Mouse (Mus musculus) embryonic facial prominence, embryonic 15.5 days (tissue): ENCODE measurements around the gene Bri3bp. TPM values are rescaled to one million over a fixed set of nuclear protein-coding genes. Genes with fewer than 3 reads are reported as not detected.

Source experiments
- ATAC-seq: fragments of 200-750 bp; cut with Nextera tagmentation; 2 replicates; pipeline ENCODE4 v1.8.0; 2017; ENCODE audit warnings: low read depth, moderate TSS enrichment; ENCODE audit not compliant: insufficient number of reproducible peaks, low FRiP score, low TSS enrichment
- H3K27ac ChIP-seq: fragments of 300-500 bp; sonication (generic); replicated peaks from 2 replicates; pipeline ENCODE4 v1.5.1; 2015; ENCODE audit warnings: mild to moderate bottlenecking, inconsistent platforms
- H3K27me3 ChIP-seq: fragments of 300-500 bp; sonication (generic); 2 replicates; pipeline ENCODE4 v1.6.1; 2015; ENCODE audit warnings: inconsistent platforms
- H3K36me3 ChIP-seq: fragments of 300-500 bp; sonication (generic); 2 replicates; pipeline ENCODE4 v1.6.1; 2015; ENCODE audit warnings: mild to moderate bottlenecking, inconsistent platforms
- H3K4me1 ChIP-seq: fragments of 300-500 bp; sonication (generic); 2 replicates; pipeline ENCODE4 v1.6.1; 2015; ENCODE audit warnings: inconsistent platforms
- H3K4me2 ChIP-seq: fragments of 300-500 bp; sonication (generic); replicated peaks from 2 replicates; pipeline ENCODE4 v1.6.1; 2015; ENCODE audit warnings: mild to moderate bottlenecking, inconsistent platforms
- H3K4me3 ChIP-seq: fragments of 300-500 bp; sonication (generic); replicated peaks from 2 replicates; pipeline ENCODE4 v1.5.1; 2015; ENCODE audit warnings: mild to moderate bottlenecking, inconsistent platforms
- H3K9ac ChIP-seq: fragments of 300-500 bp; sonication (generic); 2 replicates; pipeline ENCODE4 v1.6.1; 2015; ENCODE audit warnings: inconsistent platforms
- H3K9me3 ChIP-seq: fragments of 300-500 bp; sonication (generic); replicated peaks from 2 replicates; pipeline ENCODE4 v1.6.1; 2016; ENCODE audit warnings: inconsistent platforms
- WGBS: fragments of 180-500 bp; shearing (Covaris S2); methylation state at CpG from one replicate; pipeline ENCODE4 v1.1.7; 2015; 5-methylcytosine and 5-hydroxymethylcytosine counted together
- polyA plus RNA-seq: library from polyadenylated mRNA; unstranded; fragments of >200 nt; fragmentation: Nextera tagmentation; extraction: Ambion mirVana; gene quantifications from 2 replicates; pipeline ENCODE4 v1.2.1, GENCODE M21; 2015

Bri3bp gene
- polyA plus RNA-seq, 1 experiment from 2014 or later = 37.6 TPM

DNA sequence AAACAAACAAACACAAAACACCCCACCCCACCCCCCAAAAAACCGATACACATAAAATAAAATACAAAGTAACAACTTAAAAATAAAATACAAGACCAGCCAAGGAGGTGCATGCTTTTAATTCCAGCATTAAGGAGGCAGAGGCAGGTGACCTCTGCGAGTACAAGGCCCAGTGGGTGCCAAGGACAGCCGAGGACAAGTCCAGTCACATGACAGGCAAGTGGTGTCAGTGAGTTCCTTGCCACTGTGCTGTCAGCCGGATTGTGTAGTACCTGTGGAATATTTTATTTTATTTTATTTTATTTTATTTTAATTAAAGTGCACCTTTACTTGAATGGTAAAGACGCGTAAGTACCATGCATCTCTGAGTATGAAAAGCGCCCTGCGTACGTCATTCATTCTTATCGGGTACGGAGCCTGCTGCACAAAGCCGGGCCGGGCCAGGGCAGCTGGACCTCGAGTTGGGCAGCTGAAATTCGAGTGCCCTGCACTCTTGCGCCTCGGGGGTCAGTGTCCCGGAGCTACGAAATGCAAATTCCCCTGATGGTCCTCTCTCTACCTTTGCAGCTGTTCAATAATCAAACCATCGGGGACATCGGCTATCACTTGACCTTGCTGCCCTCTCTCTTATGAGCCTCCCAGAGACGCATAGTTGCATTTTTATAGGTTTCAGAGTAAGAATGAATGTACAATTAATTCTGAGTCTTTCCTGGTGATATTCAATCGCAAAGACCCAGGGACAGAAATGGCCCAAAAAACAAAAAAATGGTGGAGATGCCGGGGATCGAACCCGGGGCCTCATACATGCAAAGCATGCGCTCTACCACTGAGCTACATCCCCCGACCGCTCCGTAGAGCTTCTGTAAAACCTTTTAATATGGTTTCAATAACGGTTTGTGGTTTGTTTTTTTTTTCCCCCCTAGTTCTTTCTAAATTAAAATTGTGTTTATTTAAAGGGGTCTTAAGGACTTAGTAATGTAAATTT is 37.6 kb upstream of the Bri3bp start:
- 13% methylated on average over 31 of the region's 31 CpGs for WGBS

DNA sequence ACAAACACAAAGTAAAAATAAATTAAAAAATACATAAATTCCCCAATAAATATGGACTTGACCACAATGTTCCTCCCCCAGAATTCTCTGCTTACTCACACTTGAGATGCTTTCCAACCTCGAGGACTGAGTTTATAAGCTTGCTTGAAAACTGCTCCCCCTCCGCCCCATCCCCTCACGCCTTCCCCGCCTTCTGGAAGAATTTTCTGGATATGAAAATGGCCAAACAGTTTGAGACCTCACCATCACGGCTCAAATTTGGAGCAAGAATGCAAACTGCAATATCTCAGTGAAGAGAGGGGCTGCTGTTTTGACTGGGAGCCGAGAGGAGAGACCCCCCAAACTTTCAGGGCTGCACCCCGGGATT is 36.8 kb upstream of the Bri3bp start:
- peak overlapping the region; percentile 60 for H3K4me3 ChIP-seq
- no peaks in the 10 kb centered on the region for H3K27me3 ChIP-seq
- 2% methylated on average over 7 of the region's 7 CpGs for WGBS
- peaks cover 17% of the 10 kb centered on the region for H3K4me1 ChIP-seq
- peak overlapping the region; percentile 50 for H3K9ac ChIP-seq
- peak overlapping the region; percentile 91 for H3K27ac ChIP-seq
- H3K9me3 ChIP-seq = no peaks in the 10 kb centered on the region
- no peak for ATAC-seq
- no peaks in the 10 kb centered on the region for H3K36me3 ChIP-seq
- peak overlapping the region; percentile 87 for H3K4me2 ChIP-seq

More for the DNA sequence above, 37.6 kb upstream of the Bri3bp start:
- Histone ChIP-seq H3K4me2 (peak overlapping the region; percentile 48), H3K4me1 (peaks cover 15% of the 10 kb centered on the region), H3K27me3 (no peaks in the 10 kb centered on the region), H3K9ac (no peak overlapping the region), H3K36me3 (no peaks in the 10 kb centered on the region), H3K27ac (no peak overlapping the region), H3K4me3 (peak overlapping the region; percentile 60), H3K9me3 (no peaks in the 10 kb centered on the region)
- no peak for ATAC-seq

DNA sequence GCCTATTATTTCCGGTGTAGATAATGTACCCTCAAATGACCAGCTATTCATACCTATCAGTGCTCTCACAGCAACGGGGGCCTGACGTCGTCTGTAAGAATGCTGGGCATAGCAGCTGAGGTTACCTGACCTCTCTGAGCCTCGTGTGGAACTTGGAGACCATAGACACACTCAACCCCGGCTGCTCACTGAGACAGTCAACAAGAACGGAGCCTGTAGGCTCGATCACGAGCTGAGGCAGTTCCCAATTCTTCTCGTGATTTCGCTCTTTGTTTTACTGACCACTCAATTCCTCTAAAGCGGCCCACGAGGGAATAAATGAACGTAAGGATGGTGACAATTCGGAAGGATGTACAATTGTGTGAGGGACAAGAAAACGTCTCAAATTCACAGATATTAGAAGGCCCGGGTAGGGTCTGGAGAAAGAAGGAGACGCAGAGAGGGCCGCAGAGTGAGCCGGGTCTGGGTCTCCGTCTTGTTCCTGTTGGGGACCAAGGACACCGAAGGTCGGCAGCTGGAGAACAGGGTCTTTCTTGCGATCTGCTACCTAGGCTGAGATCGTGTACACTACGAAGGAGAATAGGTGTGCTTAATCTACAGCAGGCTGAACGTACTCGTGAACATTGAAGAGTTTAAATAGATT is 36.3 kb upstream of the Bri3bp start:
- Histone ChIP-seq H3K9me3 (no peaks in the 10 kb centered on the region), H3K9ac (peak overlapping the region; percentile 50), H3K4me3 (peak overlapping the region; percentile 60), H3K4me1 (peaks cover 22% of the 10 kb centered on the region), H3K4me2 (peak overlapping the region; percentile 87), H3K36me3 (no peaks in the 10 kb centered on the region), H3K27me3 (no peaks in the 10 kb centered on the region), H3K27ac (peak overlapping the region; percentile 91)
- ATAC-seq = no peak
- under 1% methylated on average over 28 of the region's 28 CpGs for WGBS

DNA sequence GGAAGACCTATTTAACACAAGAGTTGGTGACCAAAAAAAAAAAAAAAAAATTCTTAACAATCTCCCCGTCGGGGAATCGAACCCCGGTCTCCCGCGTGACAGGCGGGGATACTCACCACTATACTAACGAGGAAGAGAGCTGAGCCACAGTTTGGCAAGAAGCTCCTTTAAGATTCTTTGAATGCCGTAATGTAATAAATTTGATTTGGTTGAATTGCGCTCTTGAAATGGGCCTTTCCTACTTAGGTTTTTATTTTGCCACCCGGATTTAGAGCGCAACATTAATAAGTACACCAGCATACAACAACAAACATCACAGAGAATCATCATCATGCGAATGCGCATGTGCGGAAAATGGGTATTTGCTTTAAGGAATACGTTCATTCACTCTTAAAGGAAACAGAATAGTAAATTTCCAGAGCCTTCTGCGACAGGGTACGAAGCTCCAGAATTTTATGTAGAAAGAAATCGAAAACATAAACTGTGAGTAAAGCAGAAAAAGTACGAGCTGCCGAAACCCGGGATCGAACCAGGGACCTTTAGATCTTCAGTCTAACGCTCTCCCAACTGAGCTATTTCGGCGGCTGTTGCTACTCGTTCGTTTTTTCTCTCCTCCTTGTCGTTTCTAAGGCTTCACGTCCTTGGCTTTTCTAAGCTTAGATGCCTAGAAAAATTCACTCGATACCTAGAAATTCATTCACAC is 35.7 kb upstream of the Bri3bp start:
- no peaks in the 10 kb centered on the region for H3K9me3 ChIP-seq
- H3K4me3 ChIP-seq = peak overlapping the region; percentile 60
- peaks cover 25% of the 10 kb centered on the region for H3K4me1 ChIP-seq
- no peaks in the 10 kb centered on the region for H3K27me3 ChIP-seq
- H3K36me3 ChIP-seq = no peaks in the 10 kb centered on the region
- ATAC-seq = peak; percentile 68
- peak overlapping the region; percentile 91 for H3K27ac ChIP-seq
- WGBS = under 1% methylated on average over 31 of the region's 31 CpGs
- peak overlapping the region; percentile 63 for H3K9ac ChIP-seq
- peak overlapping the region; percentile 87 for H3K4me2 ChIP-seq

DNA sequence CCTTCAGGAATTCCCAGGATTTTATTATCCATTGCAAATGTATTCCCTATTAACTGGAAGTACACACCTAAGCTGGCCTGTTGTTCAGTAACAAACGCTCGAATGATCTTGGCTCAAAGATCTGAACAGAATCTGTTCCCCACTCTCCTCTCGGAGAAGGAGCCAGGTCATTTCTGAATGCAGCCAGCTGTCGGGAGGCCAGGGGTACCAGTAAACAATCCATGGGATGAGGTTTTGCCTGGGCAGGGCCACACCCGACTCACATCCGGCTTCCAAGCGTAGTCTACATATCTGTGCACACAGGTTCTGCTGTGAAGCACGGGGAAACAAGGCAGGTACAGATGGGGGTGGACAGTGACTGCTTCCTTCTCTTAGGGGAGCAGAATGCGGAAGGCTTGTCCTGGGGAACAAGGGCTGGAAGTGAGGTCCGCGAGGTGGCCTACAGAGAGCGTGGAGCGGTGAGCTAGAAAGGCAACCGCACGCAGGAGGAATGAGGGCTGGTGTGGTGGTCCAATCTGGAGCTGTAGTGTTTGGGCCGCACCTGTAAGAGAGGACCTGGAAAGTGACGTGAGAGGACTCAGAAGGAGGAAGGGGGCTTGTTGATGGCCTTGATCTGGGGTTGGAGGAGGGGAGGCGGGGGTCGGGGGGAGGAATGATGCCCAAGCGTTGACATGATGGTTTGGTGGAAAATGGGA is 34.9 kb upstream of the Bri3bp start:
- Histone ChIP-seq H3K27me3 (no peaks in the 10 kb centered on the region), H3K4me1 (peaks cover 25% of the 10 kb centered on the region), H3K36me3 (no peaks in the 10 kb centered on the region), H3K9me3 (no peaks in the 10 kb centered on the region), H3K4me3 (peak overlapping the region; percentile 60), H3K4me2 (peak overlapping the region; percentile 87), H3K27ac (peak overlapping the region; percentile 91), H3K9ac (peak overlapping the region; percentile 63)
- ATAC-seq = 0 out of 2 replicates have a peak, but pooled peaks have one; percentile 32
- WGBS = 1% methylated on average over 20 of the region's 20 CpGs

DNA sequence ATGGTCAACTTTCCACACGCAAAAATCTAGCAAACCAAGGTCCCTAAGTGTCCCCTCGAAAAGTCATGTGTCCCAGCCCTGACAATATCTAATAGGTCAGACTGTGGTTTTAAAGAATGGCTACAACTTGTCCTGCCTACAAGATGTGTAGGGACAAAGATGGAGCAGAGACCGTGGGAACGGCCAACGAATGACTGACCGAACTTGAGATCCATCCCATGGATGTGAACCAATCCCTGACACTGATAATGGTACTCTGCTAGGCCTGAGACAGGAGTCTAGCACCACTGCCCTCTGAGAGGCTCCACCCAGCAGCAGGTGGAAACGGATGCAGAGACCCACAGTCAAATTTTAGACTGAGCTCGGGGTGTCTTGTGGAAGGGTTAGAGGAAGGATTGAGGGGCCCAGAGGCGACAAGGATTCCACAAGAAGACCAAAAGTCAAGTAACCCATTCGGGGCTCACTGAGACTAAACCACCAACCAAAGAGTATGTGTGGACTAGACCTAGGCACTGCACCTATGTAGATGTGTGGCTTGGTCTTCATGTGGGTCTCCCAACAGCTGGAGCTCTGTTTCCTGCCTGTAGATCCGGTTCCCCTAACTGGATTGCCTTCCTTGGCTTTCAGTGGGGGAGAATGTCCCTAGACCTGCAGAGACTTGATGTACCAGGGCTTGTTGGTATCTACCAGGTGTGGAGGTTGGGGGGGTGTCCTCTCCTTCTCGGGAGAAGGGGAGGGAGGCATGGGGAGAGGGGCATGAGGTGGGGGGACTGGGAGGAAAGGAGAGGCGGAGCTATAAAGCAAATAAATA is 34.1 kb upstream of the Bri3bp start:
- Histone ChIP-seq H3K4me2 (peak overlapping the region; percentile 87), H3K36me3 (no peaks in the 10 kb centered on the region), H3K4me3 (peak overlapping the region; percentile 60), H3K9ac (peak overlapping the region; percentile 63; the same call in 1 of the 2 replicates), H3K27me3 (no peaks in the 10 kb centered on the region), H3K27ac (peak overlapping the region; percentile 91), H3K4me1 (peaks cover 25% of the 10 kb centered on the region), H3K9me3 (no peaks in the 10 kb centered on the region)
- ATAC-seq = no peak
- WGBS = 56% methylated on average over 13 of the region's 13 CpGs

DNA sequence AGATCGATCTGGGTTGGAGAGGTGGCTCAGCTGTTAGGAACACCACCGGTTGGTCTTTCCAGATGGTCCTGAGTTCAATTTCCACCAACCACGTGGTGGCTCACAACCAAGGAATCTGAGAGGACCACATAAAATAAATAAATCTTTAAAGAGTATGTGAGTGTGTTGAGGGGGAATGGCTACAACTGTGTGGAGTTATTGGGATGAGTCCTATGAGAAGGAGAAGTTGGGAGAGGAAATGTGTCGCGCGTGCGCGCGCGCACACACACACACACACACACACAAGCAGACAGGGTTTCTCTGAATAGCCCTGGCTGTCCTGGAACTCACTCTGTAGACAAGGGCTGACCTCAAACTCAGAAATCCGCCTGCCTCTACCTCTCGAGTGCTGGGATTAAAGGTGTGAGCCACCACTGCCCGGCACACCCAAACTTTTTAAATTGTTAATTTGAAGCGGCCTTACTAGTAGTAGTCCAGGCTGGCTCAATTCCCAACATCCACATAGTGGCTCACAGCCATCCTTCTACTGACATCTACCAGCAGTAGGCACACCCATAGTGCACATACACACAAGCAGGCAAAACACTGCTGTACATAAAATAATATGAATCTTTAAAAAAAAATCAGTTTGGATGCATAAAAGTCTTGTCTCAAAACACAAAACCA is 33.3 kb upstream of the Bri3bp start:
- no peak overlapping the region for H3K27ac ChIP-seq
- 61% methylated on average over 14 of the region's 14 CpGs for WGBS
- peaks cover 25% of the 10 kb centered on the region for H3K4me1 ChIP-seq
- no peak for ATAC-seq
- peak overlapping the region; percentile 41; the same call in 1 of the 2 replicates for H3K4me3 ChIP-seq
- H3K4me2 ChIP-seq = no peak overlapping the region
- H3K9ac ChIP-seq = no peak overlapping the region
- no peaks in the 10 kb centered on the region for H3K27me3 ChIP-seq
- H3K36me3 ChIP-seq = peaks cover 3% of the 10 kb centered on the region; the same call in 1 of the 2 replicates
- no peaks in the 10 kb centered on the region for H3K9me3 ChIP-seq

DNA sequence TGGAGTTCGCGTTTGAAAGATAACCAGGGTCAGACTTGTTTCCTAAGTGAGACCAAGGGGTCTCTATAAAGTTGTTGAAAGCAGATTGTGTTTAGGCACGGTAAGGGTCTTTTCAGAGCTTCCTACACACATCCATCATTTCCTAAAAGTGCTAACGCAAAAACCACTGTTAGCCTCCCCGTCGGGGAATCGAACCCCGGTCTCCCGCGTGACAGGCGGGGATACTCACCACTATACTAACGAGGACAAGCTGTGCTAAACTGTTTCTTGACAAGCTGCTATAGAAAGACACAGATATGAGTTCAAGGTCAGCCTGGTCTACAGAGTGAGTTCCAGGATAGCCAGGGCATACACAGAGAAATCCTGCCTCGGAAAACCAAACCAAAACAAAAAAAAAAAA is 32.5 kb upstream of the Bri3bp start:
- no peaks in the 10 kb centered on the region for H3K9me3 ChIP-seq
- H3K36me3 ChIP-seq = peaks cover 11% of the 10 kb centered on the region
- H3K4me2 ChIP-seq = peak overlapping the region; percentile 46
- H3K27me3 ChIP-seq = no peaks in the 10 kb centered on the region
- H3K27ac ChIP-seq = peak overlapping the region; percentile 65
- H3K9ac ChIP-seq = no peak overlapping the region
- peak overlapping the region; percentile 41 for H3K4me3 ChIP-seq
- ATAC-seq = peak; percentile 43
- H3K4me1 ChIP-seq = peaks cover 24% of the 10 kb centered on the region
- under 1% methylated on average over 13 of the region's 13 CpGs for WGBS

DNA sequence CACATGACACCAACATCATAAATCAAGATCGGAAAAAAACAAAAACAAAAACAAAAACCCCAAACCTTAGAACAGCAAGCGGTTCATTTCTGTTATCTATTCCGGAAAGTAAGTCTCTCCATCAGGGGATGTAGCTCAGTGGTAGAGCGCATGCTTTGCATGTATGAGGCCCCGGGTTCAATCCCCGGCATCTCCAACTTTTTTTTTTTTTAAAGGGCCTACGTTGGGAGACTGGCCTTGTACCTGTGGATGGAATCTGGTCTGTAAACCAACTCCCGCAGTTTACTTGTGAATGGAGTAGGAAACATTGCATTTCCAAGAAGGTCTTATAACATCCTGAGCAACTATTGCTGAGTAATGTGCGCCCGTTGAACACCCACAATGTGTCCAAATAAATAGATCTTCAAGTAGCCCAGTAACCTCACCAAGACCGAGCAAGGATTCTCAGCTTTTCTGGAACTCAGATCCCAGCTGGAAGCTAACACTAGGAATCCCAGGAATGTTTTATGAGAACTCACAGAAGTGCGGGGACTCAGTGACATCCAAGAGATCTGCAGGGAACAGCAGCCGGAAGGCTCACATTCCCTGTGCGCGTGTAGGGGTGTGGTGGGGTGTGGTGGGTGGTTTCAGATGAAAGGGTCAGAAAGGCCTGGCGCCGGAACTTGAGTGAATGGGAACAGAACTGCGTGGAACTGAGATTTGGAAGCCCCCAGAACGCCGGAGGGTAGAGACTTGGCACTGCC is 31.8 kb upstream of the Bri3bp start:
- no peaks in the 10 kb centered on the region for H3K9me3 ChIP-seq
- peak overlapping the region; percentile 41 for H3K4me3 ChIP-seq
- H3K4me1 ChIP-seq = peaks cover 21% of the 10 kb centered on the region
- no peak for ATAC-seq
- H3K27me3 ChIP-seq = no peaks in the 10 kb centered on the region
- H3K4me2 ChIP-seq = peak overlapping the region; percentile 46
- peaks cover 17% of the 10 kb centered on the region for H3K36me3 ChIP-seq
- no peak overlapping the region for H3K9ac ChIP-seq
- H3K27ac ChIP-seq = peak overlapping the region; percentile 65
- WGBS = 8% methylated on average over 20 of the region's 20 CpGs
